Mouse (Mus musculus): ENCODE data around the gene Rnf187. TPM values are rescaled to one million over a fixed set of nuclear protein-coding genes. Genes with fewer than 3 reads are reported as not detected.

The Rnf187 gene
- polyA plus RNA-seq, 1 experiment from 2014 or later: 381 TPM

DNA sequence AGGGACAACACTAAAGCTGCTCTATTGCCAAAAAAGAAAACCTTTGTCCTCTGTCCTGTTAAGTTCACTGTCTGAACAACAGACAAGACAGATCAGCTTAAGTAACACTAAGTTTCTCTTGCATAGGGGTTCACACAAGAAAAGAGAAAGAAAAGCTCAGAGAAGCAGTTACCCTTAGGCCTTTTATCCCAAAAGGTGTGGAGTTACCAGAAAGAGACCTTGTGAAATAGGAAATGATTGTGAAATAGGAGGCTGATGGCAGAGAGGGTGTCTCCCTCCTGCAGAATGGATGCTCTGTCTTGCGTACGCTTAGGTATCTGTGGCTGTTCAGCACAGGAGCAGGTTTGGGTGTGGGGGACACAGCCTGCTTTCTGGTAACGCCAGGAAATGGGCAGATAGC, 40.5 kb upstream of the Rnf187 start:
- H3K4me2 ChIP-seq: peak overlapping the region; percentile 95
- DNase-seq (ENCODE audit: low spot score, missing footprints) (no peak), ATAC-seq (ENCODE audit: low FRiP score) (no peak)
- H3K9me3 ChIP-seq (ENCODE audit: control insufficient read depth, low read length): no peaks in the 10 kb centered on the region
- peaks cover 22% of the 10 kb centered on the region for H3K4me1 ChIP-seq (ENCODE audit: control insufficient read depth, insufficient read depth, low read length)
- peaks cover 2% of the 10 kb centered on the region; the same call in 1 of the 2 replicates for H3K36me3 ChIP-seq (ENCODE audit: control insufficient read depth, insufficient read depth, low read length)
- H3K27ac ChIP-seq (ENCODE audit: low read depth, low read length): no peak overlapping the region
- 85% methylated on average over 3 of the region's 3 CpGs for WGBS
- H3K9ac ChIP-seq (ENCODE audit: low read length): peak overlapping the region; percentile 86
- peak overlapping the region; percentile 87 for H3K4me3 ChIP-seq (ENCODE audit: low read depth, low read length)
- H3K27me3 ChIP-seq (ENCODE audit: control insufficient read depth, insufficient read depth, low read length): no peaks in the 10 kb centered on the region

DNA sequence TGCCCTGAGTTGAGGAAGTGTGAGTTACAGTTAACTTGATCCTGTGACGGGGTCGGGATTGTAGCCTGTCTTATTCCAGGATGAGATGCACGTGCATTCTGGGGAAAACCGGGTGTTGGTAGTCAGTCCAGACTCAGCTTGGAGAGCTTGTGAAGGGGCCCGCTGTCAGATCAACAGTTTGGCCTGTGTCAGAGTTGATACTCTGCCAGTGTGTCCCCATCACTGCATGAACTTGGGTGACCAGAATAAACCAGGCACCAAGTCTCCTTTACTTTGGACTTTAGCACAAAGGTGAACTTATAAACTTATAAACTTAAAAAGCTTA, 40.0 kb upstream of the Rnf187 start:
- no peak for DNase-seq (ENCODE audit: low spot score, missing footprints)
- peak overlapping the region; percentile 87 for H3K4me3 ChIP-seq (ENCODE audit: low read depth, low read length)
- ATAC-seq (ENCODE audit: low FRiP score): no peak
- peaks cover 22% of the 10 kb centered on the region for H3K4me1 ChIP-seq (ENCODE audit: control insufficient read depth, insufficient read depth, low read length)
- WGBS: 4% methylated on average over 5 of the region's 5 CpGs
- H3K9ac ChIP-seq (ENCODE audit: low read length): peak overlapping the region; percentile 86
- no peak overlapping the region for H3K27ac ChIP-seq (ENCODE audit: low read depth, low read length)
- H3K36me3 ChIP-seq (ENCODE audit: control insufficient read depth, insufficient read depth, low read length): peaks cover 2% of the 10 kb centered on the region; the same call in 1 of the 2 replicates
- H3K27me3 ChIP-seq (ENCODE audit: control insufficient read depth, insufficient read depth, low read length): no peaks in the 10 kb centered on the region
- peak overlapping the region; percentile 95 for H3K4me2 ChIP-seq
- H3K9me3 ChIP-seq (ENCODE audit: control insufficient read depth, low read length): no peaks in the 10 kb centered on the region

DNA sequence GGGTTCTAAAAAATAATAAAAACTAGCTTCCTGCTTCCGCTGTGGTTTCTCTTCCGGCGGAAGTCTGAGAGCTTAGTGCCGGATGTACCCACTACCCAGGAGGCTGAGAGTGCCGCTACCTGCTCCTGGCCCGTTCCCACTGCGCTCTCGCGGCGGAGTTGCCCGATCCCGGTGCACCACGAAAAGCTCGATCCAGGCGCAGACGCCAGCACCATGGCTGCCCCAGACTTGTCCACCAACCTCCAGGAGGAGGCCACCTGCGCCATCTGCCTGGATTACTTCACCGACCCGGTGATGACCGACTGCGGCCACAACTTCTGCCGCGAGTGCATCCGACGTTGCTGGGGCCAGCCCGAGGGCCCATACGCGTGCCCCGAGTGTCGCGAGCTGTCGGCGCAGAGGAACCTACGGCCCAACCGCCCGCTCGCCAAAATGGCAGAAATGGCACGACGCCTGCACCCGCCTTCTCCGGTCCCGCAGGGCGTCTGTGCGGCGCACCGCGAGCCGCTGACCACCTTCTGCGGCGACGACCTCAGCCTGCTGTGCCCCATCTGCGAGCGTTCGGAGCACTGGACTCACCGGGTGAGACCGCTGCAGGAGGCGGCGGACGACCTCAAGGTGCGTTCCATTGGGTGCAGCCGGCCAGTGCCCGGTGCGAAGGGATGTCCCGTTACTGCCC, 39.5 kb upstream of the Rnf187 start, which contains the start of gene Trim11:
Trim11 (plus strand) TSS at position 67 of the 679 bp plus-strand sequence.
- WGBS: under 1% methylated on average over 64 of the region's 64 CpGs
- ATAC-seq (ENCODE audit: low FRiP score) (peak; percentile 78), DNase-seq (ENCODE audit: low spot score, missing footprints) (no peak)
- H3K4me3 ChIP-seq (ENCODE audit: low read depth, low read length): peak within 1 kb of the TSS; percentile 87
- H3K36me3 ChIP-seq (ENCODE audit: control insufficient read depth, insufficient read depth, low read length): peaks cover 2% of the 10 kb centered on the region; the same call in 1 of the 2 replicates
- peak within 1 kb of the TSS; percentile 55 for H3K27ac ChIP-seq (ENCODE audit: low read depth, low read length)
- H3K9me3 ChIP-seq (ENCODE audit: control insufficient read depth, low read length): no peaks in the 10 kb centered on the region
- no peaks in the 10 kb centered on the region for H3K27me3 ChIP-seq (ENCODE audit: control insufficient read depth, insufficient read depth, low read length)
- H3K4me2 ChIP-seq: peak within 1 kb of the TSS; percentile 95
- H3K4me1 ChIP-seq (ENCODE audit: control insufficient read depth, insufficient read depth, low read length): peaks cover 22% of the 10 kb centered on the region
- H3K9ac ChIP-seq (ENCODE audit: low read length): peak within 1 kb of the TSS; percentile 86

DNA sequence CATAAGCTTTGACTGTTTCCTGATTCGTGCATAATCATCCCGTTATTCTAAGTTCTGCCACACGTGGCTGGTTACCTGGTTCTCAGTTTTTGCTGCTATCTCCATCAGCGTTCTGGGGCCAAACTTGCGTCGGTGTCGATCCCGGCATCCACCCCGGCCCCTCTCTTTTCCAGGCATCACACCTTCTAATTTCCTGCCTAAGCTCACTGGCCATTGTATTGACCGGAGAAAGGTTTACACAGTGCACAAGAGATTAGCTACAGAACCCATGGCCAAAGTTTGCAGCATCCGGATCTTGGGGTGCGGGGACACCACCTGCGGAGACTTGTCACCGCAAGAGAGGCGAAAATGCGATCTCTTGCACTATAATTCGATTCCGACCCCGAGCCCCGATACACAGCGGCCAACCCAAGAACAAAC, 38.9 kb upstream of the Rnf187 start:
- Histone ChIP-seq H3K9me3 (ENCODE audit: control insufficient read depth, low read length) (no peaks in the 10 kb centered on the region), H3K36me3 (ENCODE audit: control insufficient read depth, insufficient read depth, low read length) (no peaks in the 10 kb centered on the region), H3K4me2 (peak overlapping the region; percentile 95), H3K9ac (ENCODE audit: low read length) (peak overlapping the region; percentile 86), H3K4me3 (ENCODE audit: low read depth, low read length) (peak overlapping the region; percentile 87), H3K27me3 (ENCODE audit: control insufficient read depth, insufficient read depth, low read length) (no peaks in the 10 kb centered on the region), H3K27ac (ENCODE audit: low read depth, low read length) (peak overlapping the region; percentile 55), H3K4me1 (ENCODE audit: control insufficient read depth, insufficient read depth, low read length) (peaks cover 22% of the 10 kb centered on the region)
- peak; percentile 51 for ATAC-seq (ENCODE audit: low FRiP score)
- peak; percentile 99 for DNase-seq (ENCODE audit: low spot score, missing footprints)
- under 1% methylated on average over 21 of the region's 21 CpGs for WGBS

DNA sequence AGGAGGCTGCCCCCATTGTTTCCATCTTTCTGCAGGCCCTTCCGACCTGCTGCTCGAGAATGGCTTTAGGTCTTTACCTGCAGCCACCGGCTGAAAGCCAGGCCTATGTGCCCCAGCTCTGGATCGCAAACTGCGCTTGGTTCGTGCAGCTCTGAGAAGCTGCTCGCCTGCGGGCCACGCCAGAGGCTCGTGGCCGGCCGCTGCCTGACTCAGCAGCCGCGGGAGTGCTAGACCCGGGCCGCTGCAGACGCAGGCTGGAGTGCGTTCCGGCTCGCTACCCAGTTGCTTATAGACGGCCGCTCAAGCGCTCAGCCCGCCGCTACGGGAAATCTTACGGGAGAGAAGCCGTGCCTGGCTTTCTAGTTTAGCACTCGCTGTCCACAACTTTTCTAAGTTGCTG, 38.4 kb upstream of the Rnf187 start:
- H3K9ac ChIP-seq (ENCODE audit: low read length): peak overlapping the region; percentile 86
- peaks cover under 1% of the 10 kb centered on the region; the same call in 1 of the 2 replicates for H3K36me3 ChIP-seq (ENCODE audit: control insufficient read depth, insufficient read depth, low read length)
- H3K27me3 ChIP-seq (ENCODE audit: control insufficient read depth, insufficient read depth, low read length): no peaks in the 10 kb centered on the region
- DNase-seq (ENCODE audit: low spot score, missing footprints) (no peak), ATAC-seq (ENCODE audit: low FRiP score) (0 out of 2 replicates have a peak, but pooled peaks have one; percentile 23)
- H3K4me2 ChIP-seq: peak overlapping the region; percentile 95
- peak overlapping the region; percentile 14; the same call in 1 of the 2 replicates for H3K27ac ChIP-seq (ENCODE audit: low read depth, low read length)
- peaks cover 22% of the 10 kb centered on the region for H3K4me1 ChIP-seq (ENCODE audit: control insufficient read depth, insufficient read depth, low read length)
- under 1% methylated on average over 29 of the region's 29 CpGs for WGBS
- H3K4me3 ChIP-seq (ENCODE audit: low read depth, low read length): peak overlapping the region; percentile 87
- H3K9me3 ChIP-seq (ENCODE audit: control insufficient read depth, low read length): no peaks in the 10 kb centered on the region

DNA sequence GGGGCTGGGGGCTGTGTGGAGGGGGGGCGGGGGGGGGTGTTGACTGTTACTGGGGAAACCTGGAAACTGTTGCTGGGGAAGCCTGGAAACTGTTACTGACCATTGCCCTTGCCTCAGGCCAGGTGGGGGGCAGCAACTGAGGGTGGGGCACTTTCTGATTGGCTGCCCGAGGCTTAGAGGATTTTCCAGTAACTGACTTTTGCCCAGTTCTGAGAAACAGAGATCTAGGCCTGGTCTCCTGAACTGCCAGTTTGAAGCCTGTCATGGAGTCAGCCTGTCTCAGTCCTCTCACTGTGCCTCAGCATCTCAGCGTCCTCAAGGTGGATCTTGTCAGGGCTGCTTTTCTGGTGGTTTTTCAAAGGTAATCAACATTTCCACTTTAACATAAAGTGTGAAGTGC, 35.7 kb upstream of the Rnf187 start:
- Histone ChIP-seq H3K4me3 (ENCODE audit: low read depth, low read length) (no peak overlapping the region), H3K36me3 (ENCODE audit: control insufficient read depth, insufficient read depth, low read length) (peaks cover 3% of the 10 kb centered on the region; the same call in 1 of the 2 replicates), H3K27ac (ENCODE audit: low read depth, low read length) (no peak overlapping the region), H3K9ac (ENCODE audit: low read length) (no peak overlapping the region), H3K9me3 (ENCODE audit: control insufficient read depth, low read length) (no peaks in the 10 kb centered on the region), H3K4me1 (ENCODE audit: control insufficient read depth, insufficient read depth, low read length) (peaks cover 18% of the 10 kb centered on the region), H3K4me2 (no peak overlapping the region), H3K27me3 (ENCODE audit: control insufficient read depth, insufficient read depth, low read length) (no peaks in the 10 kb centered on the region)
- ATAC-seq (ENCODE audit: low FRiP score) (no peak), DNase-seq (ENCODE audit: low spot score, missing footprints) (no peak)
- WGBS: 85% methylated on average over 3 of the region's 3 CpGs

DNA sequence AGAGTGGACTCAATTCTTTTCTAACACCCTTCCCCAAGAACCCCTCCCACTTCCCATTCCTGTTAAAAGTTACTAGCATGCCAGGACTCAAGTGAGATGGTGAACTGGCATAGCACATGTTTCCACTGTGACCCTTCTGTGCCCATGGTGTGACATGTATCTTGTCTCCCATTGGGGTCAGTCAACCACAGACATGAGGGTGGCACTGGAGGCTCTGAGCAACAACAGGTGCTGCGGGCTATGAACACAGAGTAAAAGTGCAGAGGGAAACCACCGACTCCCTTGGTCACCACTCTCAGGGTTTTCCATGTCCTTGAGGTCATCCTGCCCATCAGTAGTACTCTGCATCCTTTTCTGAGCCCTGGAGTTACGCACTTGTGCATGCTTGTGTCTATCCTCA, 33.1 kb upstream of the Rnf187 start:
- no peaks in the 10 kb centered on the region for H3K9me3 ChIP-seq (ENCODE audit: control insufficient read depth, low read length)
- peaks cover 3% of the 10 kb centered on the region; the same call in 1 of the 2 replicates for H3K36me3 ChIP-seq (ENCODE audit: control insufficient read depth, insufficient read depth, low read length)
- ATAC-seq (ENCODE audit: low FRiP score): no peak
- no peak overlapping the region for H3K27ac ChIP-seq (ENCODE audit: low read depth, low read length)
- H3K27me3 ChIP-seq (ENCODE audit: control insufficient read depth, insufficient read depth, low read length): no peaks in the 10 kb centered on the region
- no peak overlapping the region for H3K4me2 ChIP-seq
- H3K4me1 ChIP-seq (ENCODE audit: control insufficient read depth, insufficient read depth, low read length): peaks cover 5% of the 10 kb centered on the region
- 98% methylated on average over 3 of the region's 3 CpGs for WGBS
- DNase-seq (ENCODE audit: low spot score, missing footprints): no peak
- no peak overlapping the region for H3K9ac ChIP-seq (ENCODE audit: low read length)
- no peak overlapping the region for H3K4me3 ChIP-seq (ENCODE audit: low read depth, low read length)

DNA sequence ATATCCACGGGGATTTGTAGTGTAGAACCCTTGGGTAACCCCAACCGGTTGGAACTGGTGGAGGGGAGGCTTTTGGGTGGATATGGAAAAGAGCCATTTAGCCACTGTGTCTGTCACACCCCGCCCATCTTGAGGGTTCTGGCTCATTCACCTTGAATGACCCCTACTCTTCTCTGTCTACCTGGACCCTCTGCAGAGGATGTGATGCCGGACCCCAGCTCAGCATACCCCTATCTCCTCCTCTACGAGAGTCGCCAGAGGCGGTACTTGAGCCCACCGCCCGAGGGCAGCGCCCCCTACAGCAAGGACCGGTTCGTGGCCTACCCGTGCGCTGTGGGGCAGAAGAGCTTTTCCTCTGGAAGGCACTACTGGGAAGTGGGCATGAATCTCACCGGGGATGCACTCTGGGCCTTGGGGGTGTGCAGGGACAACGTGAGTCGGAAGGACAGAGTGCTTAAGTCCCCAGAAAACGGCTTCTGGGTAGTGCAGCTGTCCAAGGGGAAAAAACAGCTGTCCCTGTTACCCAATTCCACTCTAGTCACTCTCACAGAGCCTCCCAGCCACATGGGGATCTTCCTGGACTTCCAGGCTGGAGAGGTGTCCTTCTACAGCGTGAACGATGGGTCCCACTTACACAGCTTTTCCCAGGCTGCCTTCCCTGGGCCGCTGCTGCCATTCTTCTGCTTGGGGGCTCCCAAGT, 32.3 kb upstream of the Rnf187 start:
- H3K4me2 ChIP-seq: no peak overlapping the region
- no peaks in the 10 kb centered on the region for H3K27me3 ChIP-seq (ENCODE audit: control insufficient read depth, insufficient read depth, low read length)
- H3K4me1 ChIP-seq (ENCODE audit: control insufficient read depth, insufficient read depth, low read length): peaks cover 3% of the 10 kb centered on the region
- no peaks in the 10 kb centered on the region for H3K9me3 ChIP-seq (ENCODE audit: control insufficient read depth, low read length)
- H3K9ac ChIP-seq (ENCODE audit: low read length): no peak overlapping the region
- H3K27ac ChIP-seq (ENCODE audit: low read depth, low read length): no peak overlapping the region
- no peak for DNase-seq (ENCODE audit: low spot score, missing footprints)
- no peak overlapping the region for H3K4me3 ChIP-seq (ENCODE audit: low read depth, low read length)
- 92% methylated on average over 21 of the region's 21 CpGs for WGBS
- no peak for ATAC-seq (ENCODE audit: low FRiP score)
- H3K36me3 ChIP-seq (ENCODE audit: control insufficient read depth, insufficient read depth, low read length): peaks cover 3% of the 10 kb centered on the region; the same call in 1 of the 2 replicates

DNA sequence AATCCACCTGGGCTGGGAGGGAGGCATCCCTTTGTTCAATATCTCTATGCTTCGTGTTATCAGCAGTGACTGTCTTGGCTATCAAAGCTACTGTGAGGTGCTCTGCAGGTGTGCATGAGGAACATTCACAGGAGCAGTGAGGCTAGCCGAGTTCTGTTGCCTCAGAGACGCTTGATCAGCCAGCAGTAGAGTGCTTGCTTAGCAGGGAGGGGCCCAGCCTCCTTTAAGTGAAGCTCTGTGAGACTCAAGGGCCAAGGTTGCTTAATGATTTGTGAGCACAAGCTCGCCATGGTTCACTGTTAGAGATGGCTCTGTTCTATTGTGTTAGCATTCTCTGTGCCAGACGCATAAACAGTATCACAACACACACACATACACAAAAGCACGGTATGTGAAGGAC, 30.9 kb upstream of the Rnf187 start:
- Histone ChIP-seq H3K9ac (ENCODE audit: low read length) (no peak overlapping the region), H3K27me3 (ENCODE audit: control insufficient read depth, insufficient read depth, low read length) (no peaks in the 10 kb centered on the region), H3K4me2 (no peak overlapping the region), H3K4me3 (ENCODE audit: low read depth, low read length) (no peak overlapping the region), H3K36me3 (ENCODE audit: control insufficient read depth, insufficient read depth, low read length) (peaks cover 3% of the 10 kb centered on the region; the same call in 1 of the 2 replicates), H3K9me3 (ENCODE audit: control insufficient read depth, low read length) (no peaks in the 10 kb centered on the region), H3K27ac (ENCODE audit: low read depth, low read length) (no peak overlapping the region), H3K4me1 (ENCODE audit: control insufficient read depth, insufficient read depth, low read length) (peaks cover 4% of the 10 kb centered on the region)
- DNase-seq (ENCODE audit: low spot score, missing footprints) (no peak), ATAC-seq (ENCODE audit: low FRiP score) (no peak)
- WGBS: 75% methylated on average over 6 of the region's 6 CpGs
